Mouse (Mus musculus) lung, embryonic 14.5 days (tissue): Measurements from ENCODE around the gene Izumo1r. TPM values are rescaled to one million over a fixed set of nuclear protein-coding genes. Genes with fewer than 3 reads are reported as not detected.
A peak's percentile ranks its signal among the peaks of the same experiment; 100 is the strongest.

ENCODE experiments used
- ATAC-seq: fragments of 200-750 bp; cut with Nextera tagmentation; 2 replicates; pipeline ENCODE4 v1.8.0; 2017; ENCODE audit warnings: mild to moderate bottlenecking, moderate TSS enrichment, moderate library complexity; ENCODE audit not compliant: insufficient read depth
- DNase-seq: peaks from one replicate; pipeline ENCODE4 v3.0.0-alpha.2; 2015
- H3K27ac ChIP-seq: fragments of 300-500 bp; sonication (generic); 2 replicates; pipeline ENCODE4 v1.5.1; 2014; ENCODE audit warnings: low read depth, mild to moderate bottlenecking, moderate library complexity
- H3K27me3 ChIP-seq: fragments of 300-500 bp; sonication (generic); 2 replicates; pipeline ENCODE4 v1.6.1; 2014; ENCODE audit warnings: low read length, control low read depth; ENCODE audit not compliant: insufficient read depth
- H3K36me3 ChIP-seq: fragments of 300-500 bp; sonication (generic); 2 replicates; pipeline ENCODE4 v1.6.1; 2014; ENCODE audit warnings: control low read depth; ENCODE audit not compliant: insufficient read depth
- H3K4me1 ChIP-seq: fragments of 300-500 bp; sonication (generic); 2 replicates; pipeline ENCODE4 v1.6.1; 2014; ENCODE audit warnings: antibody characterized with exemption, control low read depth; ENCODE audit not compliant: insufficient read depth
- H3K4me2 ChIP-seq: fragments of 300-500 bp; sonication (generic); 2 replicates; pipeline ENCODE4 v1.6.1; 2014; ENCODE audit warnings: mild to moderate bottlenecking
- H3K4me3 ChIP-seq: fragments of 300-500 bp; sonication (generic); 2 replicates; pipeline ENCODE4 v1.5.1; 2014; ENCODE audit warnings: low read depth, low read length
- H3K9ac ChIP-seq: fragments of 300-500 bp; sonication (generic); 2 replicates; pipeline ENCODE4 v1.6.1; 2014
- H3K9me3 ChIP-seq: fragments of 300-500 bp; sonication (generic); 2 replicates; pipeline ENCODE4 v1.6.1; 2016; ENCODE audit warnings: low read depth, low read length, control low read depth
- CTCF ChIP-seq: IDR thresholded peaks from 2 replicates; pipeline ENCODE4 v1.5.1; 2016; ENCODE audit warnings: antibody characterized with exemption, low read depth
- WGBS: fragments of 180-500 bp; shearing (Covaris S2); extraction: QIAGEN DNeasy Blood & Tissue Kit; methylation state at CpG from one replicate; pipeline ENCODE4 v1.1.7; 2014; 5-methylcytosine and 5-hydroxymethylcytosine counted together
- polyA plus RNA-seq: library from polyadenylated mRNA; unstranded; fragments of >200 nt; fragmentation: Nextera tagmentation; extraction: Ambion mirVana; gene quantifications from 2 replicates; pipeline ENCODE4 v1.2.1, GENCODE M21; 2014

Izumo1r gene
- polyA plus RNA-seq, 1 experiment from 2014 or later = 0.34 TPM

DNA sequence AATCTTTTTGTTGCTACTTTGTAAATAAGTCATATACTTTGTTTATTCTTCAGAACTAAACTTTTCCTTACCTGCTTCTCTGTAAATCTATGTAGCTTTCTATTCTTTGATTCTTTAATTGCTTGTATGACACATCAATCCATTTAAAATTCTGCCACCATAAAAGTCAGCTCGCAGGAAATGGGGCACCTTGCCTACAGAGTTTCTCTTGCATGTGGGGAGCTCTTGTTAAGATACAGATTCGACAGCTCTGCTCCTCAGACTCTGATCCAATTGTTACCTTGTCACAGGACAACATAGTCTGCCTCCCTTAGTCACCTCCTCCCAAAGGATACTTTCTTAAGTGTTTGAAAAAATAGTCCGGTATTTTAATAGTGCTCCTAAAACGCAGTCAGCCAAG lies 16.9 kb upstream of the Izumo1r start:
- Histone ChIP-seq H3K4me2 (no peak overlapping the region), H3K4me3 (no peak overlapping the region), H3K36me3 (no peaks in the 10 kb centered on the region), H3K27me3 (no peaks in the 10 kb centered on the region), H3K27ac (no peak overlapping the region), H3K9me3 (no peaks in the 10 kb centered on the region), H3K9ac (no peak overlapping the region), H3K4me1 (no peaks in the 10 kb centered on the region; the same call in 1 of the 2 replicates)
- no peak for TF ChIP-seq CTCF
- no peak for DNase-seq
- 74% methylated on average over 4 of the region's 4 CpGs for WGBS
- ATAC-seq = no peak

DNA sequence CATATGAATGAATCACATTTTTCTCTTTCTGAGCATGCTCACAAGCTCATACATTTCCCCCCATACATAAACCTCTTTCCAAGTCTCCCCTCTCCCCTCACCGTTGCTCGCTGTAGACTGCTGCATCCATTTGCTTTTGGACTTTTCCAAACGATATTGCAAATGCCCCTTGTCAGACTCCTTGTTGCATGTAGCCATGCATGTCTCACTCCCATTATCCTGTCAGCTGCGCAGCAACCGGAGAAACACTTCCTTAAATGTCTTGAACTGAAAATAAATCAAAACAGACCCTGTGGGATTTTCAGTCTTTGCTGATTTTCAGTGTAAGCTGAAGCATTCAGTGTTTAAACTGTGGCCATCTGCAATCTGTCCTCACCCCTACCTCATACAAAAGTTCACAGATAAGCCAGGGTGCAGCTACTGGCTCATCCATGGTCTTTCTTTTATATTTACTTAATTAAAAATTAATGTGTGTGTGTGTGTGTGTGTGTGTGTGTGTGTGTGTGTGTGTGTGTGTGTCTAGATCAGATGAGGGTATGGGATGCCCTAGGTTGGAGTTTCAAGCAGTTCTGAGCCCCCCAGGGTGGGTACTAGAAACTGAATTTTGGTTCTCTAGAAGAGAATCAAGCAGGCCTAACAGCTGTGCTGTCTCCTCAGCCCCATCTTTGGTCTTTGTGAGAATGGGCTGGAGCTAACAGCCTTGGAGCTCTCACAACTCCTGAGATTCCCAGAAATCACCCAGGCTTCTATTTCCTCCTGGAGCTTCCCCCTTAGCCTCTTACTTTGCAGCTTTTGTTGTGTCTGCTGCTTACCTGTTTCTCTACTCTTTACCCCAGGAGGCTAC lies 15.3 kb upstream of the Izumo1r start:
- peak overlapping the region; percentile 37; the same call in 1 of the 2 replicates for H3K27ac ChIP-seq
- H3K9me3 ChIP-seq = no peaks in the 10 kb centered on the region
- H3K4me3 ChIP-seq = no peak overlapping the region
- no peak overlapping the region for H3K9ac ChIP-seq
- 28% methylated on average over 5 of the region's 5 CpGs for WGBS
- no peaks in the 10 kb centered on the region for H3K27me3 ChIP-seq
- TF ChIP-seq CTCF = no peak
- ATAC-seq (peak; percentile 83; the same call in 1 of the 2 replicates), DNase-seq (peak; percentile 60)
- no peak overlapping the region for H3K4me2 ChIP-seq
- H3K4me1 ChIP-seq = no peaks in the 10 kb centered on the region; the same call in 1 of the 2 replicates
- no peaks in the 10 kb centered on the region for H3K36me3 ChIP-seq

GRCm38 (mm10) chr9:14917661-14918060 lies 13.9 kb upstream of the Izumo1r start:
- H3K9ac ChIP-seq = no peak overlapping the region
- no peaks in the 10 kb centered on the region for H3K9me3 ChIP-seq
- H3K4me2 ChIP-seq = no peak overlapping the region
- DNase-seq (no peak), ATAC-seq (no peak)
- H3K4me1 ChIP-seq = no peaks in the 10 kb centered on the region; the same call in 1 of the 2 replicates
- H3K27ac ChIP-seq = no peak overlapping the region
- H3K36me3 ChIP-seq = no peaks in the 10 kb centered on the region
- TF ChIP-seq CTCF = no peak
- 88% methylated on average over 2 of the region's 2 CpGs for WGBS
- H3K4me3 ChIP-seq = no peak overlapping the region
- H3K27me3 ChIP-seq = no peaks in the 10 kb centered on the region

GRCm38 (mm10) chr9:14912037-14912436 lies 8.3 kb upstream of the Izumo1r start:
- H3K4me2 ChIP-seq = no peak overlapping the region
- peaks cover 8% of the 10 kb centered on the region; the same call in 1 of the 2 replicates for H3K4me1 ChIP-seq
- WGBS = 72% methylated on average over 2 of the region's 2 CpGs
- ATAC-seq (no peak), DNase-seq (no peak)
- H3K9ac ChIP-seq = no peak overlapping the region
- no peaks in the 10 kb centered on the region for H3K27me3 ChIP-seq
- no peak overlapping the region for H3K27ac ChIP-seq
- H3K4me3 ChIP-seq = no peak overlapping the region
- no peaks in the 10 kb centered on the region for H3K9me3 ChIP-seq
- no peaks in the 10 kb centered on the region for H3K36me3 ChIP-seq
- TF ChIP-seq CTCF = no peak

GRCm38 (mm10) chr9:14909981-14910380 lies 6.2 kb upstream of the Izumo1r start:
- no peak overlapping the region for H3K4me3 ChIP-seq
- TF ChIP-seq CTCF = no peak
- H3K9me3 ChIP-seq = no peaks in the 10 kb centered on the region
- DNase-seq = no peak
- 53% methylated on average over 5 of the region's 5 CpGs for WGBS
- no peak overlapping the region for H3K9ac ChIP-seq
- no peak overlapping the region for H3K27ac ChIP-seq
- H3K27me3 ChIP-seq = no peaks in the 10 kb centered on the region
- no peak overlapping the region for H3K4me2 ChIP-seq
- H3K4me1 ChIP-seq = peaks cover 13% of the 10 kb centered on the region; the same call in 1 of the 2 replicates
- no peak for ATAC-seq
- no peaks in the 10 kb centered on the region for H3K36me3 ChIP-seq

DNA sequence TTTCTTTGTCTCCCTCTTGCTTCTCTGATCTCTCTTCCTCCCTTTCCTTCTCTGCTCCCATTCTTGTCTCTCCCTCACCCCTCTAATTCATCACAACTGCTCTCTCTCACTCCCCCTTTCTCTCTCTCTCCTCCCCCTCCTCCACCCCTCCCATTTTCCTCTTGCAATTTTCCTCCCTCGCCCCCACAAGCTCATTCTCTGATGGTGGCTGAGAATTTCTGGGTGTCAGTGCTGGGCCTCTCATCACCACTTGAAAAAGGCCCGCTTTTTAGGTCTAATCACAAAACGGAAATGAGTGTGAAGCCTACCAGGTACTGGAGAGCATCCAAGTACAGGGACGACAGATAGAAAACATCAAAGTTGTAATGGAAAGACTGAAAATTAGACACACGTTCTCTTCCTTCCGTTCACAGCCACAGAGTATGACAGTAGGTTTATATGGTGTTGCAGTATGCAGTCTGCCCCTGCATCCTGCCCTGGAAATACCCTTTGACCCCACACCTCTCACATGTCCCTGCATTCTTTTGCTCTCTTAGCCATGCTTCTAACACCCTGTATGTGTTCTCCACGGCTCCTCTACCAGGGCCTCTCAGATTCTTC lies 4.2 kb upstream of the Izumo1r start:
- no peaks in the 10 kb centered on the region for H3K27me3 ChIP-seq
- DNase-seq = peak; percentile 63
- no peak for TF ChIP-seq CTCF
- H3K4me1 ChIP-seq = peaks cover 22% of the 10 kb centered on the region; the same call in 1 of the 2 replicates
- WGBS = 26% methylated on average over 7 of the region's 7 CpGs
- H3K9ac ChIP-seq = no peak overlapping the region
- ATAC-seq = peak; percentile 74
- H3K4me3 ChIP-seq = no peak overlapping the region
- H3K27ac ChIP-seq = peak overlapping the region; percentile 59; the same call in 1 of the 2 replicates
- no peak overlapping the region for H3K4me2 ChIP-seq
- no peaks in the 10 kb centered on the region for H3K36me3 ChIP-seq
- H3K9me3 ChIP-seq = no peaks in the 10 kb centered on the region

DNA sequence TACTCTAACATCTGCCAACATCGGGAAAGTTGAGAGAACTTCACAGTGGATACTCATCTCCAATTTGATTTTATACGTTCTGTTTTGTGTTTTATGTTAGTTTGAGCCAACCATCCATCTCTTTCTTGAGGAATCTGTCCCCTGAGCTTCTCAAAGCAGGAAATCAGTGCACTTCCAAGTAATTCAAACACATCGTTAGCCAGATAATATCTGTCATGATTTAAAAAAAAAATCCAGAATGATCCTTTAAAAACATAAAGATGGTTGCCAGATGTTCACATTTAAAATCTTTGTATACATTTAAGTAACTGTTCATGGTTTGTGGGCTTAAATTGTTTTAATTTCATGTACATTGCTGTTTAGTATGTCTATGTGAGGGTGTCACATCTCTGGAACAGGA lies 2.2 kb upstream of the Izumo1r start:
- Histone ChIP-seq H3K9ac (no peak overlapping the region), H3K4me3 (no peak overlapping the region), H3K36me3 (no peaks in the 10 kb centered on the region), H3K4me2 (no peak overlapping the region), H3K9me3 (no peaks in the 10 kb centered on the region), H3K27ac (no peak overlapping the region), H3K4me1 (peaks cover 22% of the 10 kb centered on the region; the same call in 1 of the 2 replicates), H3K27me3 (no peaks in the 10 kb centered on the region)
- WGBS = 28% methylated on average over 3 of the region's 3 CpGs
- DNase-seq = peak; percentile 76
- no peak for TF ChIP-seq CTCF
- no peak for ATAC-seq
